Mouse (Mus musculus) limb, embryonic 11.5 days (tissue): ENCODE results near the gene Cyp3a41b. TPM values are rescaled to one million over a fixed set of nuclear protein-coding genes. Genes with fewer than 3 reads are reported as not detected.
"Not testable (repeated sequence)": the region's sequence is repeated elsewhere in the genome, so short reads cannot be mapped to it uniquely, and the experiment has no call there.

ENCODE experiments used
- ATAC-seq: fragments of 200-750 bp; cut with Nextera tagmentation; 2 replicates; pipeline ENCODE4 v1.8.0; 2017; ENCODE audit warnings: low read depth; ENCODE audit not compliant: insufficient number of reproducible peaks, low FRiP score, low TSS enrichment
- DNase-seq: peaks from one replicate; pipeline ENCODE4 v3.0.0-alpha.2; 2015; ENCODE audit warnings: low spot score
- H3K27ac ChIP-seq: fragments of 300-500 bp; sonication (generic); replicated peaks from 2 replicates; pipeline ENCODE4 v1.5.1; 2014; ENCODE audit warnings: low read depth, mild to moderate bottlenecking, low read length
- H3K27me3 ChIP-seq: fragments of 300-500 bp; sonication (generic); 2 replicates; pipeline ENCODE4 v1.6.1; 2014; ENCODE audit warnings: mild to moderate bottlenecking, low read length, mixed read lengths; ENCODE audit not compliant: control insufficient read depth, insufficient read depth
- H3K36me3 ChIP-seq: fragments of 300-500 bp; sonication (generic); 2 replicates; pipeline ENCODE4 v1.6.1; 2014; ENCODE audit warnings: mild to moderate bottlenecking, low read length, moderate library complexity, mixed read lengths; ENCODE audit not compliant: control insufficient read depth, insufficient read depth
- H3K4me1 ChIP-seq: fragments of 300-500 bp; sonication (generic); 2 replicates; pipeline ENCODE4 v1.6.1; 2014; ENCODE audit warnings: low read length, mixed read lengths; ENCODE audit not compliant: control insufficient read depth, insufficient read depth
- H3K4me2 ChIP-seq: fragments of 300-500 bp; sonication (generic); 2 replicates; pipeline ENCODE4 v1.6.1; 2014; ENCODE audit warnings: low read depth, mild to moderate bottlenecking, moderate library complexity; ENCODE audit not compliant: severe bottlenecking
- H3K4me3 ChIP-seq: fragments of 300-500 bp; sonication (generic); 2 replicates; pipeline ENCODE4 v1.5.1; 2014; ENCODE audit warnings: low read depth, low read length
- H3K9ac ChIP-seq: fragments of 300-500 bp; sonication (generic); 2 replicates; pipeline ENCODE4 v1.6.1; 2014; ENCODE audit warnings: mild to moderate bottlenecking, low read length
- H3K9me3 ChIP-seq: fragments of 300-500 bp; sonication (generic); 2 replicates; pipeline ENCODE4 v1.6.1; 2016; ENCODE audit warnings: low read length; ENCODE audit not compliant: control insufficient read depth
- WGBS: fragments of 180-500 bp; shearing (Covaris S2); extraction: QIAGEN DNeasy Blood & Tissue Kit; methylation state at CpG from one replicate; pipeline ENCODE4 v1.1.7; 2014; 5-methylcytosine and 5-hydroxymethylcytosine counted together
- polyA plus RNA-seq: library from polyadenylated mRNA; unstranded; fragments of >200 nt; fragmentation: Nextera tagmentation; extraction: Ambion mirVana; gene quantifications from 2 replicates; pipeline ENCODE4 v1.2.1, GENCODE M21; 2014

The Cyp3a41b gene
- not detected in 2 replicates for polyA plus RNA-seq

DNA sequence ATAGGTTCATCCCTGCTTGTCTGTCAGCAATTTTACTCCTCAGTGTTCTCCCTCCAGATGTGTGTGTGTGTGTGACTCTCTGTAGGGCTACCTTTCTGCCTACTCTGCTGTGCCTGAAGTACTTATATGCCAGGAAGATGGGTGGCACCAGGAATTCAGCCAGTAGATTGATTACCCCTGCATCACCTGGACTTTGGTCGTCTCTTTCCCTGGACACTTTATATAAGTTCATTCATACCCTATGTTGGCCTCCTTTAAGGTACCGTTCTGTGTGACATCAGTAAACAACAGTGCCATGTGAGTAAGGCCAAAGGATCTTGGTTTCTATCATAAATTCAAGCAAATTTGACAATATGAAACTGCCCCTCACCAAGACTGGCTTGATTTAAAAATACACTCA is at the start of gene Cyp3a41b:
Cyp3a41b (minus strand) TSS at position 101 of the 400 bp plus-strand sequence.
- not testable (repeated sequence) for H3K9ac ChIP-seq, H3K9me3 ChIP-seq, H3K4me3 ChIP-seq, H3K27me3 ChIP-seq, H3K27ac ChIP-seq, DNase-seq, H3K4me1 ChIP-seq, H3K4me2 ChIP-seq, H3K36me3 ChIP-seq, ATAC-seq
- WGBS = 70% methylated on average over 1 of the region's 2 CpGs

DNA sequence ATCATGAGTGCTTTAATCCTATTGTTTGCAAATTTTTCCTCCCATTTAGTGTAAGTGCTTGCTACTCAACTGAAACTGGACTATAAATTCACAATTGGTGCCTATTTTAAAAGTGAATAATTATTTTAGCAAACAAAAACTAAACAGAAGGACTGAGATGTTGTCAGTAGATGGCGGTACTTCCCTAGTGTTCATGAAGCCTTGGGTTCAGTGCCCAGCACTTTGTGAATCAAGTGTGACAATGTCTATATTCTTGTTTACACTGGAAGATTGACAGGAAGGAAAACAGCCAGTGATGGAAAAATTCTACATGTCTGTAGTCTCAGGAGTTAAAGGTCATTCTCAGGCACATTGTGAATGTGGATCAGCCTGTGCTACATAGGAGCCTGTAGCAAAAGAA is 47.8 kb upstream of the Cyp3a41b start:
- WGBS = 85% methylated on average over 1 of the region's 1 CpGs
- not testable (repeated sequence) for H3K4me3 ChIP-seq, H3K36me3 ChIP-seq, H3K4me1 ChIP-seq, H3K9ac ChIP-seq, H3K27ac ChIP-seq, H3K4me2 ChIP-seq, DNase-seq, H3K27me3 ChIP-seq, ATAC-seq
- peaks cover 20% of the 10 kb centered on the region; the same call in 1 of the 2 replicates for H3K9me3 ChIP-seq

DNA sequence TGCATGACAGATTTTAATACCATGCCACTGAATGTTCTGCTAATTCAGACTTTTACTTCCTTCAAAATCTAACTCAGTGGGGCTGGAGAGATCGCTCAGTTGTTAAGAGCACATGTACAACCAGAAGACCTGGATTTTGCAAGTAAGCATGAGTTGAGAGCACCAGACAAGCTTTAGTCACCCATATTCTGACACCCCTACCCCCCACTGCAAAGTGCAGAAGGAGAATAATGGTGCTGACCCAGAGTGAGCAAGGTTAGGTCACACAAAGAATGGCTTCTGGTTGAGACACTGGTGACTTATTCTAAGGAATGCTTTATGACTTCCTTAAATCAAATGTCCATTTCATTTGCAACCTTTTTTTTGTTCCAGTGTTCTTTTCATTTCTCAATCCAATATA is 20.4 kb upstream of the Cyp3a41b start:
- not testable (repeated sequence) for H3K27me3 ChIP-seq, ATAC-seq, H3K9ac ChIP-seq, H3K27ac ChIP-seq, DNase-seq, H3K4me3 ChIP-seq, H3K36me3 ChIP-seq, H3K9me3 ChIP-seq, H3K4me1 ChIP-seq, H3K4me2 ChIP-seq
- 78% methylated on average over 1 of the region's 1 CpGs for WGBS

DNA sequence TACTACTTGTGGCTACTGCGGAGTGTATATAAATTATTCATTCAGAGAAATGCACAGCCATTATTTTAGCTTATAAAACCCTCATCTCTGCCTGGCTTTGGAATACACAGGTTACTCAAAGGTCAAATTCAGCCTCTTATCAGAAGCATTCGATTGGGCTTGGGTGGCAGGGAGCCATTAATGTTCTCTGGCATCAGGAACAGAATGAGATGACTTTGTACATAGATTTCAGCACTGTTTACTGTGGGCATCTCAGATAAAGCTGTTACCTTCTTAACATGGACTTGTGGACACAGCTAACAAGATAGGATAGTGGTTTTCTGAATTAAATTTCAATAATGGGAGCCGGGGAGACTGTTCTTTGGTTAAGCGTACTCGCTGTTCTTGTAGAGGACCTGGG is 13.3 kb upstream of the Cyp3a41b start:
- not testable (repeated sequence) for H3K4me1 ChIP-seq, H3K4me3 ChIP-seq, H3K27me3 ChIP-seq, H3K9ac ChIP-seq, DNase-seq, H3K4me2 ChIP-seq, H3K27ac ChIP-seq, ATAC-seq, H3K36me3 ChIP-seq
- H3K9me3 ChIP-seq = peaks cover 10% of the 10 kb centered on the region
- 82% methylated on average over 5 of the region's 5 CpGs for WGBS

DNA sequence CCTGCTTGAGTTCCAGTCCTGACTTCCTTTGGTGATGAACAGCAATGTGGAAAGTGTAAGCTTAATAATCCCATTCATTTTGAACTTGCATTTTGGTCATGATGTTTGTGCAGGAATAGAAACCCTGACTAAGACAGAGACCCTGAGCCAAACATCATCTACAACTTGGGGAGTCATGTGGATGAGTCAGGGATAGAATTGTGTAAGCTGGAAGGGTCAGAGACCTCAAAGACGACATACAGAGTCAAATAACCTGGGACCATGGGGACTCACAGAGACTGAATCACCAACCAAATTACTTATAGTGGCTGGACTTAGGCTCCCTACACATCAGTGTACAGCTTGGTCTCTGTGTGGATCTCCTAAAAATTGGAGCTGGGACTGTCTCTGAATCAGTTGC is 7.2 kb downstream of the Cyp3a41b start:
- H3K4me1 ChIP-seq, ATAC-seq, H3K36me3 ChIP-seq, H3K4me2 ChIP-seq, H3K27ac ChIP-seq, H3K9ac ChIP-seq, H3K27me3 ChIP-seq, H3K4me3 ChIP-seq, DNase-seq, H3K9me3 ChIP-seq: not testable (repeated sequence)
- 70% methylated on average over 1 of the region's 1 CpGs for WGBS

DNA sequence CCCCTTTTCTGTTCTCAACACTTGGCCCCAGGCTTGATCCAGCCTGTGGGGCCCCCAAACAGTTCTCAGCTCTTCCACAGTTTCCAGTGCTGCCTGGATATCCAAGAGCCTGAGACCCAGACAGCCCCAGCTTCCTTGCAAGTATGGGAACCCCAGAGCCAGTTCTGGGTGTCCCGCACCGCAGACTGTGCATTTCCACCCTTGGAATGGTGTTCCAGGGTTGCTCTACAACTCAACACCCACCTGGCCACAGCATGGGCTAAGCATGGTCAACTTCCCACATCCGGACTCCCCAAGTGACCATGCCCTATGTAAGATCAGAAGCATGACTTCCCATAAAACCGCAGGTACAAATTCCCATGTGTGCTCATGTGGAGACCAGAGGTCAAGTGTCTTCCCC is 8.9 kb downstream of the Cyp3a41b start:
- H3K4me1 ChIP-seq, H3K4me3 ChIP-seq, H3K36me3 ChIP-seq, H3K9ac ChIP-seq, H3K27me3 ChIP-seq, DNase-seq, H3K4me2 ChIP-seq, H3K9me3 ChIP-seq, H3K27ac ChIP-seq: not testable (repeated sequence)
- 0 out of 2 replicates have a peak, but pooled peaks have one; percentile 17 for ATAC-seq
- WGBS = 80% methylated on average over 4 of the region's 4 CpGs

DNA sequence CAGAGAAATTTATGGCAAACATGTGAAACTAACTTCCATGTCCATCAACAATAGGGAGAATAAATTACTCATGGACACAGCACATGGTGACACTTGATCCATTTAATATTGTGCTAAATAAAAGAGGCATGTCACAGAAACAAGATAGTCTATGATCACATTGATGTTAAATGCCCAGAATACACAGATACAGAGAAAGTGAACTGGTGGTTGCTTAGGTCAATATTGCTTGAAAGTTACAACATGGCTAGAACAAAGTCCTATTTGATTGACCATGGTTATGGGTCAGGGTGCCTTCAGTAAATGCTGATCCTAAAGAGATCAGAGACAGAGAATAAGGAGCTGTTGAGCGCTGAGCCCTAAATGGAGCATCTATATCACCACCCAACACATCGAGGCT is 12.6 kb downstream of the Cyp3a41b start:
- DNase-seq = not testable (repeated sequence)

More for the DNA sequence above, 12.6 kb downstream of the Cyp3a41b start:
- H3K36me3 ChIP-seq, H3K9ac ChIP-seq, ATAC-seq, H3K4me1 ChIP-seq, H3K27ac ChIP-seq, H3K4me3 ChIP-seq, H3K9me3 ChIP-seq, H3K27me3 ChIP-seq, H3K4me2 ChIP-seq: not testable (repeated sequence)
- 74% methylated on average over 2 of the region's 2 CpGs for WGBS

Other genes starting within 250 kb of the Cyp3a41b start
- not detected in 2 replicates for gene Cyp3a57, start 239.5 kb downstream of the Cyp3a41b start, polyA plus RNA-seq
- gene Cyp3a16, start 115.0 kb downstream of the Cyp3a41b start, polyA plus RNA-seq = not detected in 2 replicates
- gene Cyp3a41a, start 135.4 kb upstream of the Cyp3a41b start, polyA plus RNA-seq = not detected in 2 replicates
- not detected in 2 replicates for gene Cyp3a44, start 221.1 kb upstream of the Cyp3a41b start, polyA plus RNA-seq